Mouse (Mus musculus) forebrain, postnatal 0 days (tissue): Measurements from ENCODE around the gene Sec31a. TPM values are rescaled to one million over a fixed set of nuclear protein-coding genes. Genes with fewer than 3 reads are reported as not detected.
A peak's percentile ranks its signal among the peaks of the same experiment; 100 is the strongest.

Experiments used
- ATAC-seq: fragments of 200-750 bp; cut with Nextera tagmentation; 2 replicates; pipeline ENCODE4 v1.8.0; 2017; ENCODE audit warnings: mild to moderate bottlenecking, moderate library complexity
- DNase-seq: peaks from one replicate; pipeline ENCODE4 v3.0.0-alpha.2; 2015
- H3K27ac ChIP-seq: fragments of 300-500 bp; sonication (generic); 2 replicates; pipeline ENCODE4 v1.5.1; 2014; ENCODE audit warnings: low read depth, mild to moderate bottlenecking, antibody characterized with exemption, low read length, moderate library complexity, mixed read lengths
- H3K27me3 ChIP-seq: fragments of 300-500 bp; sonication (generic); 2 replicates; pipeline ENCODE4 v1.6.1; 2014; ENCODE audit warnings: mild to moderate bottlenecking, low read length, mixed read lengths; ENCODE audit not compliant: insufficient read depth
- H3K36me3 ChIP-seq: fragments of 300-500 bp; sonication (generic); 2 replicates; pipeline ENCODE4 v1.6.1; 2014; ENCODE audit warnings: mild to moderate bottlenecking, moderate library complexity; ENCODE audit not compliant: insufficient read depth
- H3K4me1 ChIP-seq: fragments of 300-500 bp; sonication (generic); 2 replicates; pipeline ENCODE4 v1.6.1; 2014; ENCODE audit warnings: antibody characterized with exemption; ENCODE audit not compliant: insufficient read depth
- H3K4me2 ChIP-seq: fragments of 300-500 bp; sonication (generic); 2 replicates; pipeline ENCODE4 v1.6.1; 2014; ENCODE audit warnings: low read depth, mild to moderate bottlenecking, moderate library complexity
- H3K4me3 ChIP-seq: fragments of 300-500 bp; sonication (generic); 2 replicates; pipeline ENCODE4 v1.5.1; 2014; ENCODE audit warnings: low read depth, low read length, mixed read lengths
- H3K9ac ChIP-seq: fragments of 300-500 bp; sonication (generic); 2 replicates; pipeline ENCODE4 v1.6.1; 2014; ENCODE audit warnings: mild to moderate bottlenecking
- H3K9me3 ChIP-seq: fragments of 300-500 bp; sonication (generic); 2 replicates; pipeline ENCODE4 v1.6.1; 2016; ENCODE audit warnings: low read length
- CTCF ChIP-seq: sonication (generic); IDR thresholded peaks from 2 replicates; pipeline ENCODE4 v1.5.1; 2016; ENCODE audit warnings: antibody characterized with exemption, control low read depth, low read depth
- WGBS: fragments of 180-500 bp; shearing (Covaris S2); extraction: QIAGEN DNeasy Blood & Tissue Kit; methylation state at CpG from one replicate; pipeline ENCODE4 v1.1.7; 2014; 5-methylcytosine and 5-hydroxymethylcytosine counted together
- polyA plus RNA-seq: library from polyadenylated mRNA; unstranded; fragments of >200 nt; fragmentation: Nextera tagmentation; extraction: Ambion mirVana; gene quantifications from 2 replicates; pipeline ENCODE4 v1.2.1, GENCODE M21; 2015
- total RNA-seq: library from RNA; depleted of rRNA; stranded (reverse); fragments of >200 nt; gene quantifications from 2 replicates; pipeline ENCODE4 v1.2.3, GENCODE M21; 2014

Sec31a gene
- total and polyA plus RNA-seq, 2 experiments from 2014 or later: 78.6 to 160 TPM

DNA sequence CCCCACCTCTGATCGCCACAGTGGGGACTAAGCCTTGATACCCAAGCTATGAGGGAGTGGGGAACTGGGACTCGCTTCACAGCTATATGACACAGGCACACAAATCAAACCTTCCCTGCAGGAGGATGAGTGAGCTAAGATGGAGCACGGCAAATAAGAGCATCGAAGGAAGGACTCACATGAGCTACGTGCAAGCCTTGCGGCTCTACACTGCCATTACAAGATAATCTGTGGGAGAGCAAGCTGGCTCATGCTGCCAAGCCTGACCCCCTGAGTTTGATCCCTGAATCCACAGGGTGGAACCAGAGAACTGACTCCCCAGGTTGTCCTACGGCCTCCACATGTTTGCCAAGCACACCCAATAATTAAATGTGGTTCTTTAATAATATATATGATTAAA, 79.2 kb downstream of the Sec31a start:
- no peak for DNase-seq
- Histone ChIP-seq H3K9me3 (no peaks in the 10 kb centered on the region), H3K27ac (no peak overlapping the region), H3K4me1 (no peaks in the 10 kb centered on the region), H3K4me3 (no peak overlapping the region), H3K27me3 (no peaks in the 10 kb centered on the region), H3K4me2 (no peak overlapping the region), H3K9ac (no peak overlapping the region), H3K36me3 (no peaks in the 10 kb centered on the region)
- 82% methylated on average over 7 of the region's 7 CpGs for WGBS
- no peak for ATAC-seq
- TF ChIP-seq CTCF: no peak

DNA sequence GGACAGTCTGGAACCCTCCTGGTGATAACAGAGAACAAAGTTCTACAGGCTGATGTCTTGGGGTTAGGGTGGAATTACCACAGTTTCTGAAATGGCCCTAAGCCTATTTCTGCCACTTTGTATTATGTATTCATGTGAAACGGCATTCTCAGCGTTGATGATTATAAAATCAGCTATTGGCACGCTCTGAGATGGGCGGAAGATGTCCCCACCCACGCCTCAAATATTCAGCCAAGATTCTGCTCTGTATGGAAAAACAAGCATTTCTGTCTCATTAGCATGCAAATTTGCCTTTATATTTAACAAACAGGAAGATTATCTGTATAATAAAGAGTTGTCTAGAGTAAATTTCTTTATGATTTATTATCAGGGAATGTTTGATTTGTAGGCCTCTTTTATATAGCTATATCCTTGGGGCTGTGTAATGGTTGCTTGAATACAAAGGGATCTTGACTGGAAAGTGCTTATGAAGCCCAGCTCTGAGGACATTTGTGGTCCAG, 80.4 kb downstream of the Sec31a start:
- ATAC-seq (no peak), DNase-seq (no peak)
- H3K4me2 ChIP-seq: no peak overlapping the region
- H3K9ac ChIP-seq: no peak overlapping the region
- no peak for TF ChIP-seq CTCF
- WGBS: 43% methylated on average over 5 of the region's 5 CpGs
- H3K4me1 ChIP-seq: no peaks in the 10 kb centered on the region
- no peak overlapping the region for H3K27ac ChIP-seq
- no peaks in the 10 kb centered on the region for H3K27me3 ChIP-seq
- H3K9me3 ChIP-seq: no peaks in the 10 kb centered on the region
- no peaks in the 10 kb centered on the region for H3K36me3 ChIP-seq
- H3K4me3 ChIP-seq: no peak overlapping the region

DNA sequence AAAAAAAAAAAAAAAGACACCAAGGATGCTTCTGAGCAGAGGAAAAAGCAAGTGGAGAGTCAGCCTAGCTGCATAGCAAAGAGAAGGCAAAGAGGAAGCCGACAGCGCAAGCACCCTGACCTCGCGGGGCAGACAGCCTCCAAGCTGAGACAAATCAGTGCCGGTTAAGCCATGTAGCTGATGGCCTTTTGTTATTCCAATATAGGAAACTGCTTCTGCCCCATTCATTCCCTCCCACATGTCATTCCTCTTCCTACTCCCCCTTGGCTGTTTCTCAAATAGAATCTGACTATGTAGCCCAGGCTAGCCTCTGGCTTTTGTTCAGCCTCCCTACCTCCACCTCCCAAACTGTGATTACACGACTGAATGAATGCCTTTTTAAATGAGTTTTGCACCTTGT, 81.3 kb downstream of the Sec31a start:
- H3K27me3 ChIP-seq: no peaks in the 10 kb centered on the region
- H3K9ac ChIP-seq: no peak overlapping the region
- H3K4me1 ChIP-seq: no peaks in the 10 kb centered on the region
- H3K9me3 ChIP-seq: no peaks in the 10 kb centered on the region
- ATAC-seq (no peak), DNase-seq (no peak)
- 57% methylated on average over 6 of the region's 6 CpGs for WGBS
- no peak overlapping the region for H3K27ac ChIP-seq
- H3K4me3 ChIP-seq: no peak overlapping the region
- TF ChIP-seq CTCF: no peak
- H3K36me3 ChIP-seq: no peaks in the 10 kb centered on the region
- no peak overlapping the region for H3K4me2 ChIP-seq

DNA sequence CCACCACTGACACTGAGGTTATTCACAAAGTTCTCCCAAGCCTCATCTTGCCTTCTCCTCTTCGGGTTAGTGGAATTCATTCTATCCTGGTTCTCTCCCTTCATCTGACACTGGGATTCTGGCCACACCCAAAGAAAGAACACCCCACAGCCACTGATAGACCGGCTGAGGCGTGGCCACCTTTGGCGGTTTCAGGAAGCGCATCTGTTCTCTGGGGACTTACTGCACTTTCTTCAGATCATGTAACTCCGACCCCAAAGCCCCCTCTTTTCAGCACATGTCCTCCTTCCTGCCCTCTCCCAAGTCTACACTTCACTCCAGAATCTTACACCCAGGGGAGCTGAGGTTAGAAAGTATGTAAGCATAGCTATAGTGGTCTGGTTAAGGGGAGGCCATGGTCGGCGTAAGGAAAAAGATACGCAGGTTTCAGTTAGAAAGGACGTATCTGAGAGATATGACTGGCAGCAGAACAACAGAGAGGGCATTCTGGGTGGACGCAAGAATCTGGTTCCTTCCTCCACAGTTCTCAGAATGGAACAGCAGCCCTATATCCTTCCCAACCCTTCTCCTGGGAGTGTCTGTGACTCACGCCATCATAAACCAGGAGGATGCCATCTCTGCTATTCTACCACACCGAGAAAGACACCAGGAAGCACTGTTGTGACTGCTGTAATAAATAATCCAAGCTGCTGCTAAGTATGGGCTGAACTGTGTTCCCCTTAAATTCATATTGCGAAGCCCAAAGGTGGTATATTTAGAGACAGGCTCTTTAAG, 82.2 kb downstream of the Sec31a start:
- Histone ChIP-seq H3K27ac (no peak overlapping the region), H3K4me3 (no peak overlapping the region), H3K9me3 (no peaks in the 10 kb centered on the region), H3K9ac (no peak overlapping the region), H3K4me1 (no peaks in the 10 kb centered on the region), H3K36me3 (no peaks in the 10 kb centered on the region), H3K27me3 (no peaks in the 10 kb centered on the region), H3K4me2 (no peak overlapping the region)
- 76% methylated on average over 14 of the region's 14 CpGs for WGBS
- no peak for DNase-seq
- ATAC-seq: no peak
- TF ChIP-seq CTCF: no peak

DNA sequence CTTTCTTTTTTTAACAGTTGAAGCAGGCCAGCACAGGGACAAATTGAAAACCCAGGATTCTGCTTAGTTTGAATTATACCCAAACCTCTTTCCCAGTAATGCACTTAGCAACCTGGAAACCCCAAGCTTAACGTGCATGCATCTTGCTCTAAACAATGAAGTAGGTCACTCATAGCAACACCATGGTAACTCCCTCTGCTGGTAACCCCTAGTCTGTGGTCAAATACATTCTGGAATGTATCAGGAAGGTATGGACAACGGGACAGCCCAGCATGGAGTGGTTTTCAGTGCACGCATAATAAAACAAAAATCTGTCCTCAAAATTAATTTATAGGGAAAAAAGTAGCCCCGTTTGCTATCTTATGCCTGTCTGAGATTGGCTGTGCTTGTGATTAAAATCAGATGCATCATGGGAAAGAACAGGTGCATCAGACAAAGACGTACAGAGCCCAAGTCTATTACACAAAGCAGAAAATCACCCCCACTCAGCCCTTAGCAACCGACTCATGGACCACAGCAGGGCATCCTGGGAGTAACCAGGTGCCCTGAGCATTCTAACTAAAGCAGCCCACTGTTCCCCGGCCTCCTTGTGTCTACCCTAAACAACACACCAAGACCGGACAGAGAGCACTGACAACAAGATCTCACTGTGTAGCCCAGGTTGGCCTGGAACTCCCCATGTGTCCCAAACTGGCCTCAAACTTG, 83.6 kb downstream of the Sec31a start:
- DNase-seq (no peak), ATAC-seq (no peak; the same call in 1 of the 2 replicates)
- 58% methylated on average over 8 of the region's 8 CpGs for WGBS
- Histone ChIP-seq H3K27ac (no peak overlapping the region), H3K4me3 (no peak overlapping the region), H3K4me2 (no peak overlapping the region), H3K36me3 (no peaks in the 10 kb centered on the region), H3K9me3 (no peaks in the 10 kb centered on the region), H3K4me1 (no peaks in the 10 kb centered on the region), H3K27me3 (no peaks in the 10 kb centered on the region), H3K9ac (no peak overlapping the region)
- peak; percentile 13; the same call in 1 of the 2 replicates for TF ChIP-seq CTCF

DNA sequence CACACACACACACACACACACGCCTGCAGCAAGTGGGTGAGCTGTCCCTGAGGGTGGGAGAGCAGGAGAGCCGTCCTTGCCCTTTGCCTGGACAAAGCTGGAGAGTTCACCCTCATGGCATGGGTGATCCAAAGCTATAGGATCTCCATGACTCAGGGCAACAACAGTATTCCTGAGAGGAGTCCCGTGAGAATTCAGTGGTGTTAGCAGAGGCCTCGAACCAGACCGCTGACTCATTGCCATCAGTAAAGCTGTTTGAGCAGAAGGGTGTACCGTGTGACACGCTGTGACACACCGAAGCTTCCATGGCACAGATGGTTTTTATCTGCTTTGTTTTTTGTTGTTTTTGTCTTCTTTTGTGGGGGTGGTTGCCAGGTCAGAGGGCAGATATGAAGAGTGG, 84.4 kb downstream of the Sec31a start:
- 85% methylated on average over 8 of the region's 8 CpGs for WGBS
- Histone ChIP-seq H3K4me3 (no peak overlapping the region), H3K27ac (no peak overlapping the region), H3K9ac (no peak overlapping the region), H3K27me3 (no peaks in the 10 kb centered on the region), H3K4me1 (no peaks in the 10 kb centered on the region), H3K9me3 (no peaks in the 10 kb centered on the region), H3K36me3 (no peaks in the 10 kb centered on the region), H3K4me2 (no peak overlapping the region)
- TF ChIP-seq CTCF: no peak
- no peak for ATAC-seq
- DNase-seq: no peak

DNA sequence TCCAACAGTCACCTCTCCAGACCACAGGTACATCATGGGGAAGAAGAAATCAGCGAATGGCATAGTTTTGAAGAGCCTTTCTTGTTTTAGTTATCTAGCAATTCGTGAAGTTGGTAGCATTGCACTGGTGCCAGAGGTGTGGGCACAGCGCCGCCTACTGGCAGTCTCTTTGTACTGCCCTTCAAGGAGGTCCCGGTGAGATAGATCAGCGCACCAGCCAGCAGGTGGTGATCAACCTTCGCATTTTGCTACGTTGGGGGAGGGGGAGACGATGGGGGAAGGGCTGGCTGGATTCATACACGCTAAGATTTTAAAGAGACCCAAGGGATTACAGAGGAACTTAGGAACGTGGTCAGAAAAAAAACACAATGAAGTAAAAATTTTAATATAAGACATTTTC, 94.0 kb downstream of the Sec31a start:
- Histone ChIP-seq H3K36me3 (no peaks in the 10 kb centered on the region), H3K4me1 (no peaks in the 10 kb centered on the region), H3K27me3 (no peaks in the 10 kb centered on the region), H3K9me3 (no peaks in the 10 kb centered on the region), H3K9ac (no peak overlapping the region), H3K4me2 (peak overlapping the region; percentile 19; the same call in 1 of the 2 replicates), H3K27ac (no peak overlapping the region), H3K4me3 (no peak overlapping the region)
- WGBS: 2% methylated on average over 11 of the region's 11 CpGs
- ATAC-seq (peak; percentile 95), DNase-seq (peak; percentile 93)
- peak; percentile 99 for TF ChIP-seq CTCF
